Mouse (Mus musculus) right cerebral cortex, postnatal 14 days (tissue): ENCODE measurements around the gene Nynrin.

Experiments
- DNase-seq: peaks from one replicate; pipeline ENCODE4 v3.0.0; 2022

Nynrin gene

DNA sequence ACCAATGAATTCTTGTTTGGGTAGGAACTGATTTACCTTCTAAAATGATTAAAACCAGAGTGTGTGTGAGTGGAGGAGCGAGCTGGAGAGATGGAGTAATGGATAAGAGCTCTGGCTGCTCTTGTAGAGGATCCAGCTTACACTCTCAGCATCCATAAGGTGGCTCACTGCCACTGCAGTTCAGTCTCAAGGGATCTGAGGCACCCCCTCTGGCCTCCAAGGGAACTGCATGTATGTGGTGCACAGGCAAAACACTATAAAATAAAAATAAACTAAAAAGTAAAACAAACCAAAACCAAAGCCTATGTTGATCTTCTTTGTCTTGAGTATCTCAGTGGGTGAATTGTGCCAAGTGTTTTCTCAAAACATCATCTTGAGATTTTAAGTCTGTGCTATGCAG, 25.8 kb downstream of the Nynrin start:
- DNase-seq = peak; percentile 87

- DNase-seq = no peak
Measured at GRCm38 (mm10) chr14:55880982-55881381, 27.2 kb downstream of the Nynrin start.

- no peak for DNase-seq
Measured at GRCm38 (mm10) chr14:55882171-55882641, 28.4 kb downstream of the Nynrin start.

DNA sequence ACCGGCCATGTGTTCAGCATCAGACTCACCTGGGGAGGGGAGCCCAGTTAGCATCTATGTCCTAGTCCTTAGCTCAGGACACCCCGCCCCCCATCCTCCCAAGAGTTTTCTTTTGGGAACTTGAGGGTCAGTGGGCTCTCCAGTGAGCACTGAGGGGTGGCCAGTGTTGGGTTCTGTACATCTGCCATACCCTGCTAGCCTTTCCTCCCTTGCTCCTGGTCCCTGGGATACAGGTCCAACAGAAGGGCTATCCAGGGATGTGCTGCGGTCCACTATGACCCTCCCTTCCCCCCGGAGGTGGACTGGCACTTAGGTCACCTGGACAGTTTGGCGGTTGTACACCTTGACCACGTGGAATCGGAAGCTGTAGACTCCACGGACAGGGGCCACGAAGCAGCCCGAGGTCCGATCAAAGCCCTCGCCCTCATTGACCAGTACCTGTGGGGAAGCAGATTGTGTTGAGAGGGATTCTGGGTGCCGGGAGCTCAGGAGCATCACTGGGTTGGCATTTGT, 29.4 kb downstream of the Nynrin start:
- DNase-seq = no peak

GRCm38 (mm10) chr14:55883663-55884062, 29.9 kb downstream of the Nynrin start:
- no peak for DNase-seq

DNA sequence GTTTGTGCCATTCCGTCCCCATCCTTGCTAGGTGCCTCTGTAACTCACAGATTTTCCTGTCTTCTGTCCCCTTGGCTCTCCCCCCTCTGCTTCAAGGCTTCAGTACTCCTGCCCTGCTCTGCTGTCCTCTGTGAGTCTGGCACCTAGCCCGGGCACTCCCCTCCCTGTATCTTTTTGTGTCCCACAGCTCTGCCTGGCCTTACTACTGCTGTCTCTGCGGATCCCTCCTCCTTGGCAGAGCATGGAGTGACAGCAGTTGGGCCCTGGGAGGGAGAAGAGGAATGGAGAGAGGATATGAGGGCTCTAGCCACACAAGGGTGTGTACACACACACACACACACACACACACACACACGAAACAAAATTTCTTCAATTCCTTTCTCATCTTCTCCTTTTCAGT, 30.4 kb downstream of the Nynrin start, which contains the start of gene Cbln3:
Cbln3 (minus strand) TSS at position 227 of the 400 bp plus-strand sequence.
- DNase-seq = no peak

- DNase-seq = peak; percentile 73
Measured at GRCm38 (mm10) chr14:55884713-55885113, 30.9 kb downstream of the Nynrin start, which contains the start of gene Khnyn. Gene Khnyn, plus strand, starts transcription at chr14:55884947.

GRCm38 (mm10) chr14:55885114-55885790, 31.4 kb downstream of the Nynrin start:
- no peak for DNase-seq

DNA sequence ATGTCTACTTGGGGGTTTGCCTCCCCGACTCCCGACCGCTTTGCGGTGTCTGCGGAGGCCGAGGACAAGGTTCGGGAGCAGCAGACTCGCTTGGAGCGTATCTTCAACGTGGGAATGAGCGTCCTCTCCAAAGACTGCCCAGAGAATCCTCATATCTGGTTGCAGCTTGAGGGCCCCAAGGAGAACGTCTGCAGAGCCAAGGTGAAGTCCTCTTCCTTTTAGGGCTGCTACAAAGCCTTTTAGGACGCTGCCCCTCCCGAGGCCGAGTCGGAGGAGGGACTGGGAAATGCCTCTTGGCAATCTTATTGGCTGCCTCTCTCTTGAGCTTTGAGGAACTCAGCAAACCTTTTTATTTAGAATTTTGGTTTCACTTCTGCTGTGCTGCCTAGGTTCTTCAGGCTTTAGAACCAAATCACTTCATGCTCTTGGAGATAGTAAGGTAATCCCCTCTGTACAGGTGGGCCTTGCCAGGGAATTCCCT, 32.0 kb downstream of the Nynrin start:
- DNase-seq = peak; percentile 38

DNA sequence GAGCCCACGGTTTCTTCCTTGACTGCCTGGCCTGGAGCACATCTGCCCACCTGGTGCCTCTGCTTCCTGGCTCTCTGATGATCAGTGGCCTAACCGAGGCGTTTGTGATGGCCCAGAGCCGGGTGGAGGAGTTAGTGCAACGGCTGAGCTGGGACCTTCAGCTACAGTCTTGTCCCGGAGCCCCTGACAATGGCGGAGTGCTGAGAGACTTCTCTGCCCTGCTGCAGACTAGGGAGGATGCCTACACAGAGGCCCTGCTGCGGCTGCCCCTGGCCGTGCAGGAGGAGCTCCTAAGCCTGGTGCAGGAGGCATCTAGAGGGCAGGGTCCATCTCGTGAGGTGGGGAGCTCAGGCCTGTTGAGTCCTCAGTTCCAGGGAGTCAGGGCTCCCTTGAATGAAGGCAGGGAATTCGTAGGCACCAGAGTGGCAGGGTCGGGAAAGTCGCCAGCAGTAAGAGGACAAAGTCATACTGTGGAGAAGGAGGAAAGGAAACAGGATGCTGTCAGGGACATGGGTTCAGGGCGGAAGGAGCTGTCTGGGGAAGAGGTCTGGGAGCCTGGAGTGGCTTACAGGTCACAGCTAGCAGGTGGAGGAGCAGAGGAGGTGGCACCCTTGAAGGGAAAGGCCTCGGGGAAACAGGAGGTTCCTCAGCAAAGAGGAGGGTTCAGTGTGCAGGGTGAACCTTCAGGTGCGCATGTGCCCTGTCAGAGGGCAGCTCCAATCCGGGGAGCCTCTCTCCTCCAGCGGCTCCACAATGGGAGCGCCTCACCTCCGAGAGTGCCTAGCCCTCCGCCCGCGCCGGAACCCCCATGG, 33.0 kb downstream of the Nynrin start:
- DNase-seq = no peak

DNA sequence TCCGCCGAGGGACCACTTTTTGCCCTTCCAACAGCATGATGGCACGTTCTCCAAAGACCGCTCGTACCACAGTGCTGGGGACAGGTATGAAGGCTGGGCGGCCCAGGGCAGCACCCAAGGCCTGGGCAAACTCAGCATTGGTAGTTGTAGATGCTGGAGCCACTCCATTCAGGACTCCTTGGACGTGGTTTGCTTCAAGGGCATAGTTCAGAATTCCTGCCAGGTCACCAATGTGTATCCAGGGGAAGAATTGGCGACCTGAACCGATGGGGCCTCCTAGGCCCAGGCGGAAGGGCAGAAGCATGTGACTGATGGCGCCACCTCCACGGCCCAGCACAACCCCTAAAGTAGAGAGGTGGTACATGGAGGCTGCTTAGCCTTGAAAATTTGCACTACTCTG, 43.9 kb downstream of the Nynrin start:
- DNase-seq = no peak

DNA sequence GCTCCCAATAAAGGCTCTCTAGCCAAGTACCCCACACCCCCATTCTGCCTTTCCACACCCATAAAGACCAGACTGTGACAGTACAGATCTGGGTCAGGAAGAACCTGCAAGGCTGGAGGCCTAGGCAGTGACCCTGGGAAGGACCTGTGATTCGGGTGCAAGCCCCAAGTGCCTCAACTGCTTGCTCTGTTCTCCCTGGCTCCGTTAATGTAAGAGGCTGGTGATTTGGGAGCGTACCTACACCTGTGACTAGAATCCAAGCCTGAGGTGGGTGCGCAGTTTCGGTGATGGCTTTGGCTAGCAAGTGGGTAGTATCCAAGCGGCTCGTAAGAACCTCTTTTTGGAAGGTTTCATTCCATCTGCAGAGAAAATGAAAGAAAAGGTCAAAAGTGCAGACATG, 45.1 kb downstream of the Nynrin start:
- DNase-seq = no peak

DNA sequence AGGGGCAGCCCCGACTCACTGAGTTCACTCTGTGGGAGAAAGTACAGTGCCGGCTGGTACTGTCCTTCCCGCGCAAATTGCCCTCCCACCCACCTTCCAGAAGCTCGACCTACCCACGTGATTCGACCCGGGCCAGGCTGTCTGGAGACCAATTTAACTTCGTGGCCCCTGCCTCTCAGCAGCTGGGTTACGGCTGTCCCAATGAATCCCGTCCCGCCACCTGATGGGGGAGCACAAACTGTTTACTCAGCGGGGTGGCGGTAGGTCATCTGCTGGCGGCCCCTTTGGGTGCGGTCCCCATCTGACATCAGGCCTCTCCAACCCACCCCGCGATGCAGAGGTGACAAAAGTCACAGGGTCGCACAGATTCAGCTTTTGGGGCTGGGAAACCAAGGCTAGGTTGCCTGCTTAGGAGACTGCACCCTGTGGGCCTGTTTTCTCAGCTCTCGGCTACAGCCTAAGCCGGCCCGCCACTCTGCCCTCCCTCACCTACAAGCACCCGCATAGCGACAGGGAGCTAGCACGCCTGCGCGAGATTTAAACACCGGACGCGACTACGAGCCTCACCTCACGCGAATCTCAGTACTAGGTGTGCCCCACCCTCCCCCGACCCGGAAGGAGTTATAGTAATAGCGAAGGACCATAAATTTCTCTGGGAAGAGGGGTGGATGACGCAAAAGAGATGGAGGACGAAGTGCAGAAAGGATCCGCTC, 46.0 kb downstream of the Nynrin start, which contains the start of gene Sdr39u1:
Sdr39u1 (minus strand) TSS at position 593 of the 713 bp plus-strand sequence.
- peak; percentile 87 for DNase-seq

GRCm38 (mm10) chr14:55900414-55900755, 46.6 kb downstream of the Nynrin start:
- DNase-seq = no peak

GRCm38 (mm10) chr14:55905518-55905917, 51.7 kb downstream of the Nynrin start:
- no peak for DNase-seq

DNA sequence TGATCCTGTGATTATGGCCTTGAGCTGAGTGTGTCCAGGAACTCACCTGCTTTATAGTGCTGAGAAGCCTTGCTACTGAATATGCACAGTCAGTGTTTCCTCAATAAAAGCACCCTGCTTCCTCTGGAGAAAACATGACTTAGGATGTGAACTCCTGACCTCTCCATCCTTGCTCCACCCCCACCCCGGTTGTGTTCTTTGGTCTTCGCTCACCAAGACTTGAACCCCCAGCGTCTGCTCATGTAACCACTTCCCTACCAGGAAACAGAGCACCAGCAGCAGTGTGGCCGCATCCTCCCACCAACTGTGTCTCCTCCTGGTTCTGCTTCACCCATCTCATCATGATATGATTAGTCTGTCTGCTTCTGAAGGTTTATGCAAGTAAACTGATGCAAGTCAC, 59.6 kb downstream of the Nynrin start:
- no peak for DNase-seq

DNA sequence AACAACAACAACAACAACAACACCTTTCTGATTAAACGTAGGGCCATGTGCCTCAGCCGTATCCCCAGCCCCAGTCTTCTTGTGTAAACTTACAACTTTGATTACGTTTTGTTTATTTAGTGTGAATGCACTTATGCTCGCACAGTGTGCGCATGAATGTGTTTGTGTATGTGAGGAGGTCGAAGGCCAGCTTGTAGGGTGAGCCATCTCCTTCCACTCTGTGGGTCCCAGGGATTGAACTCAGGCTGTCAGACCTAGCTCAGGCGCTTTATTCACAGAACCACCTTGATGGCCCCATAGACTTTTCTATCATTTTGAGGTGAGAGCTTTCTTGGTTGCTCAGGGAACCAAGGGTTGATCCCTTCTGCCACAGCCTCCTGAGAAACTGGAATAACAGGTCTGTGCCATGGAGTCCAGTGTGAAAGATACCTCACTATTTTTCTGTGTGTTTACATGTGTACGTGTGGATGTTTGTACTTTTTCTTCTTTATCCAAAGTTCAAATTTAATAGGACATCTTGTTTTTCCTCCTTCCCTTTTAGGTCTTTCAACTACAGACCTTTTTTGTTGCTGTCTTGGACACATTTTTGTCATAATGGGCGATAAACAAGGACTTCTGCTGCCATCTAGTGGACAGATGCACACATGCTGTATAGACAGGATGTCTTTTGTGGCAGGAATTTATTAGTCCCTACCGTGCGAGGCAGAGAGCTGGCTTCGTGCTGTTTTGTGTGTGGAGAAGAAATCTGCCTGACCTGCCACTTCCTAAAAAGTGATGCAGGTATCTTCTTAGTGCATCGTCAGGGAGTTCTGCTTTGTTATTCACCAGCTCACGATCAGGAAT, 64.7 kb downstream of the Nynrin start:
- DNase-seq = peak; percentile 73

DNA sequence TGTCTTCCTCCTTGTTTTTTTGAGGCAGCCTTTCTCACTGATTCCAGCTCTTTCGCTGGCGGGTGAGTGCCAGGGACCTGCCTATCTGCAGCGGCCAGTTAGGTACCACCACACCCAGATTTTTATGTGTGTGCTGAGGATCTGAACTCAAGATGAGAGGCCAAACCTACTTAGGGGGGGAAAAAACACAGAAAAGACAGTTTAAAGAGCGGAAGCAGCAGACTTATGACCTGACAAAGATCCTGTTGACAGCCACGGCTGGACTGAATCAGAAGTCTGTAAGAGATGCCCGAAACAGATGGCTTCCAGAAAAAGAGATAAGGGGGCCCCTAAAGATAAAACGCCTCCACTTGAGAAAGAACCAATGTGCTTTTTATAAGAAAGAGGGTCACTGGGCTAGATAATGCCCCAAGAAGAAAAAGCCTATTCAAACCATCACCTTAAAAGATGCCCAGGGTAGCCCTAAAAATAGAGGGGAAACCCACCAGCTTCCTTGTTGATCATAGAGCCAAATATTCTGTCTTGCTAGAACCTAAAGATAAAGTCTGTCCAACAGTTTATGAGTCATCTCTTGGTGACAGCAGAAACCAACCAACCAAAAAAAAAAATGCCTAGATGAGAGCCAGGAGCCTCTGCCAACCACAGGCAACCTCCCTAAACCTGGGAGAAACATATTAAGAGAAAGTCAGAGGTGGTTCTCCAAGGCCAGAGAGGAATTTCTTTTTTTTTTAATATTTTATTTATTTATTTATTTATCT, 68.8 kb downstream of the Nynrin start:
- DNase-seq = no peak
